Mouse (Mus musculus) CH12.LX (cell line): Measurements from ENCODE around the gene Eml6. TPM values are rescaled to one million over a fixed set of nuclear protein-coding genes. Genes with fewer than 3 reads are reported as not detected.

Source experiments
- DNase-seq: peaks from one replicate; pipeline ENCODE4 v3.0.0-alpha.2; 2013; ENCODE audit errors: extremely low read depth
- H3K27ac ChIP-seq: 2 replicates; pipeline ENCODE4 v1.5.1; 2012; ENCODE audit warnings: low read depth, mild to moderate bottlenecking, control low read depth, moderate library complexity; ENCODE audit not compliant: insufficient read depth
- H3K27me3 ChIP-seq: replicated peaks from 2 replicates; pipeline ENCODE3; 2012; ENCODE audit warnings: inconsistent platforms
- H3K36me3 ChIP-seq, 2 experiments: replicated peaks in 1 of 2; 2 replicates each; pipeline versions ENCODE3 to v1.6.1; 2012; ENCODE audit warnings: inconsistent platforms in 1 of 2, low read length in 1 of 2, mild to moderate bottlenecking in 1 of 2, mixed read lengths in 1 of 2, moderate library complexity in 1 of 2; ENCODE audit not compliant: control insufficient read depth in 1 of 2, insufficient read depth in 1 of 2
- H3K4me1 ChIP-seq, 2 experiments: 2 replicates each; pipeline ENCODE4 v1.6.1; 2012; ENCODE audit warnings: inconsistent platforms in 1 of 2, moderate library complexity in 1 of 2; ENCODE audit not compliant: insufficient read depth in 2 of 2, control insufficient read depth in 1 of 2
- H3K4me2 ChIP-seq: 2 replicates; pipeline ENCODE4 v1.6.1; 2012; ENCODE audit warnings: low read depth, mild to moderate bottlenecking, control low read depth; ENCODE audit not compliant: poor library complexity, insufficient read depth, severe bottlenecking
- H3K4me3 ChIP-seq, 3 experiments: fragments of 150-350 bp in 1 of 3; sonication (generic) in 1 of 3; replicated peaks in 1 of 3; 2 replicates each; pipeline versions ENCODE3 to v1.5.1; 2011 to 2012; ENCODE audit warnings: low read depth in 2 of 3, low read length in 2 of 3, mild to moderate bottlenecking in 2 of 3, moderate library complexity in 2 of 3, control low read depth in 1 of 3, improper control_type of control experiment in 1 of 3, inconsistent platforms in 1 of 3, mixed read lengths in 1 of 3; ENCODE audit not compliant: poor library complexity in 1 of 3
- H3K79me2 ChIP-seq: replicated peaks from 2 replicates; pipeline ENCODE4 v1.6.1; 2012; ENCODE audit warnings: mild to moderate bottlenecking, moderate library complexity; ENCODE audit not compliant: control insufficient read depth, poor library complexity, insufficient read depth, severe bottlenecking; ENCODE audit errors: extremely low read depth
- H3K9ac ChIP-seq: 2 replicates; pipeline ENCODE4 v1.6.1; 2012; ENCODE audit warnings: low read depth, mild to moderate bottlenecking, control low read depth, moderate library complexity; ENCODE audit not compliant: insufficient read depth
- H3K9me3 ChIP-seq: replicated peaks from 2 replicates; pipeline ENCODE3; 2012; ENCODE audit warnings: low read length, inconsistent platforms, mixed read lengths
- BHLHE40 ChIP-seq: IDR thresholded peaks from 2 replicates; pipeline ENCODE4 v1.6.1; 2011; ENCODE audit warnings: mild to moderate bottlenecking, low read depth, low read length, improper control_type of control experiment
- CHD1 ChIP-seq: IDR thresholded peaks from 2 replicates; pipeline ENCODE4 v1.6.1; 2012; ENCODE audit warnings: low read depth, low read length, improper control_type of control experiment, inconsistent platforms
- CTCF ChIP-seq, 2 experiments: IDR thresholded peaks in 1 of 2; conservative IDR thresholded peaks in 1 of 2; 2 replicates each; pipeline ENCODE4 v1.5.1; 2011 to 2012; ENCODE audit warnings: low read depth in 2 of 2, low read length in 2 of 2, improper control_type of control experiment in 1 of 2, inconsistent platforms in 1 of 2, mild to moderate bottlenecking in 1 of 2, moderate library complexity in 1 of 2
- EP300 ChIP-seq: IDR thresholded peaks from 2 replicates; pipeline ENCODE4 v1.6.1; 2011; ENCODE audit warnings: low read length, improper control_type of control experiment
- GABPA ChIP-seq: IDR thresholded peaks from 2 replicates; pipeline ENCODE4 v1.6.1; 2012; ENCODE audit warnings: low read depth, low read length, improper control_type of control experiment, inconsistent platforms; ENCODE audit not compliant: insufficient replicate concordance
- IRF4 ChIP-seq: IDR thresholded peaks from 2 replicates; pipeline ENCODE4 v1.6.1; 2014; ENCODE audit warnings: low read depth, mild to moderate bottlenecking, inconsistent platforms, low read length, improper control_type of control experiment
- MAX ChIP-seq: IDR thresholded peaks from 2 replicates; pipeline ENCODE4 v1.6.1; 2011; ENCODE audit warnings: low read length, improper control_type of control experiment
- MAZ ChIP-seq: IDR thresholded peaks from 2 replicates; pipeline ENCODE4 v1.6.1; 2012; ENCODE audit warnings: low read depth, mild to moderate bottlenecking, inconsistent platforms, low read length, improper control_type of control experiment, moderate library complexity
- MXI1 ChIP-seq: IDR thresholded peaks from 2 replicates; pipeline ENCODE4 v1.6.1; 2011; ENCODE audit warnings: mild to moderate bottlenecking, low read depth, low read length, improper control_type of control experiment
- POLR2A ChIP-seq: IDR thresholded peaks from 2 replicates; pipeline ENCODE4 v1.6.1; 2011; ENCODE audit warnings: low read depth, mild to moderate bottlenecking, improper control_type of control experiment, low read length
- RCOR1 ChIP-seq: conservative IDR thresholded peaks from 2 replicates; pipeline ENCODE4 v1.6.1; 2012; ENCODE audit warnings: low read depth, mild to moderate bottlenecking, inconsistent platforms, low read length, improper control_type of control experiment
- SIN3A ChIP-seq: IDR thresholded peaks from 2 replicates; pipeline ENCODE4 v1.6.1; 2012; ENCODE audit warnings: low read length, improper control_type of control experiment, inconsistent platforms
- USF2 ChIP-seq: conservative IDR thresholded peaks from 2 replicates; pipeline ENCODE4 v1.6.1; 2011; ENCODE audit warnings: low read depth, low read length, improper control_type of control experiment
- ZC3H11A ChIP-seq: IDR thresholded peaks from 2 replicates; pipeline ENCODE4 v1.6.1; 2012; ENCODE audit warnings: low read depth, mild to moderate bottlenecking, inconsistent platforms, low read length, improper control_type of control experiment
- ZMIZ1 ChIP-seq: IDR thresholded peaks from 2 replicates; pipeline ENCODE4 v1.6.1; 2012; ENCODE audit warnings: low read depth, mild to moderate bottlenecking, inconsistent platforms, low read length, improper control_type of control experiment
- dilution Hi-C: fragments of 300-500 bp; cut with MboI; formaldehyde crosslinking; loops from 2 replicates; pipeline ENCODE4 v1.14.3; 2020; ENCODE audit warnings: low sequenced_read_pairs; ENCODE audit not compliant: extremely low pct_unique_long_range_greater_than_20kb, extremely low pct_ligation_motif_present
- in situ Hi-C: fragments of 300-500 bp; cut with MboI; formaldehyde crosslinking; loops from 3 replicates; pipeline ENCODE4 v1.14.3; 2019; ENCODE audit warnings: low sequenced_read_pairs, low pct_ligation_motif_present, low pct_unique_long_range_greater_than_20kb, mixed read lengths
- polyA plus RNA-seq: library from polyadenylated mRNA; unstranded; fragments of >175 nt; gene quantifications from 2 replicates; pipeline ENCODE4 v1.2.1, GENCODE M21; 2012; ENCODE audit warnings: low read depth; ENCODE audit not compliant: insufficient read length
- total RNA-seq, 2 experiments: library from RNA; depleted of rRNA; stranded (reverse); fragments of 300-350 nt in 1 of 2; fragments of >200 nt in 1 of 2; gene quantifications; 2 replicates each; pipeline ENCODE4 v1.2.3; 2012 to 2014

Eml6 gene
- total and polyA plus RNA-seq, 3 experiments = 3.1 to 3.7 (median 3.2) TPM

GRCm38 (mm10) chr11:29749468-29749829 lies 276.4 kb downstream of the Eml6 start:
- TF ChIP-seq RCOR1 (no peak), GABPA (no peak), ZMIZ1 (no peak), USF2 (no peak), MXI1 (no peak), EP300 (no peak), MAX (no peak)
- Histone ChIP-seq H3K4me2 (no peak overlapping the region), H3K9me3 (no peaks in the 10 kb centered on the region), H3K27ac (no peak overlapping the region), H3K4me1 (peaks cover 0 to 5% of the 10 kb centered on the region in 2 experiments; a peak in 2 of 4 replicates), H3K9ac (no peak overlapping the region), H3K79me2 (no peaks in the 10 kb centered on the region), H3K36me3 (peaks cover 14 to 75% of the 10 kb centered on the region in 2 experiments), H3K27me3 (no peaks in the 10 kb centered on the region), H3K4me3 (no peak overlapping the region)
- in situ Hi-C loops (no loop called here), dilution Hi-C loops (no loop called here)
- DNase-seq = no peak

- no peak for TF ChIP-seq EP300
- TF ChIP-seq GABPA = no peak
- no peak for TF ChIP-seq MAX
- TF ChIP-seq ZC3H11A = no peak
- no peak for TF ChIP-seq IRF4
- TF ChIP-seq SIN3A = no peak
- no peak for TF ChIP-seq POLR2A
- TF ChIP-seq CHD1 = no peak
- no peak for TF ChIP-seq BHLHE40
- TF ChIP-seq MAZ = no peak
- TF ChIP-seq CTCF (conservative IDR thresholded peaks at IDR 0.05 in 1 of 2, IDR thresholded peaks at IDR 0.05 in 1 of 2; ENCODE audit: low read depth in 2 of 2, low read length in 2 of 2) = no peak
- Histone ChIP-seq H3K36me3 (peaks cover 16 to 79% of the 10 kb centered on the region in 2 experiments), H3K9ac (no peak overlapping the region), H3K27ac (no peak overlapping the region), H3K9me3 (no peaks in the 10 kb centered on the region), H3K4me3 (no peak overlapping the region), H3K79me2 (no peaks in the 10 kb centered on the region), H3K4me1 (peaks cover 0 to 5% of the 10 kb centered on the region in 2 experiments; a peak in 2 of 4 replicates), H3K4me2 (no peak overlapping the region), H3K27me3 (no peaks in the 10 kb centered on the region)
- dilution Hi-C loops (no loop called here), in situ Hi-C loops (no loop called here)
- DNase-seq = no peak
Measured at GRCm38 (mm10) chr11:29748750-29749467, 276.9 kb downstream of the Eml6 start.
